Mouse (Mus musculus) cerebellum, adult 11 months (tissue): Measurements from ENCODE around the gene Scgb2b18.
"Not testable (repeated sequence)": the region's sequence is repeated elsewhere in the genome, so short reads cannot be mapped to it uniquely, and the experiment has no call there.

Experiments used
- DNase-seq: peaks from one replicate; pipeline ENCODE4 v3.0.0; 2022

Gene Scgb2b18

DNA sequence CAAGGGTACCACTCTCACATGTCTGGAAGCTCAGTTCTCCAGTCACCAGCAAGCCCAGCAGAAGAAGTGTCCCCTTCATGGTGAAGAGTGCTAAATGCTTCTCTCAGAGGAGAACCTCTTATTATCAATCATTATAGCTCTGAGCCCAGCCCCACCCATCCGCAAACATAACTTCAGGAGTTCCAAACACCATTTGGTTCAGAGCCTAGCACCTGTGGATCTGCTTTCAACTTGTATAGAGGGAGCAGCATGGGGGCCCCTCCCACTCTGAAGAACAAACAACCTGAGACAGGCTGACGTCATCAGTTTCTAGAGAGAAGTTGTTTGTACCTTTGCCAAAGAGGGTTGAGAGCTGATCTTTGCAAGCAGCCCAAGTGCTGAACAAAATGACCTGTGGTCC is at the start of gene Scgb2b18:
Gene Scgb2b18 (minus strand): TSS at position 101 of the 400 bp plus-strand sequence.
- not testable (repeated sequence) for DNase-seq

DNA sequence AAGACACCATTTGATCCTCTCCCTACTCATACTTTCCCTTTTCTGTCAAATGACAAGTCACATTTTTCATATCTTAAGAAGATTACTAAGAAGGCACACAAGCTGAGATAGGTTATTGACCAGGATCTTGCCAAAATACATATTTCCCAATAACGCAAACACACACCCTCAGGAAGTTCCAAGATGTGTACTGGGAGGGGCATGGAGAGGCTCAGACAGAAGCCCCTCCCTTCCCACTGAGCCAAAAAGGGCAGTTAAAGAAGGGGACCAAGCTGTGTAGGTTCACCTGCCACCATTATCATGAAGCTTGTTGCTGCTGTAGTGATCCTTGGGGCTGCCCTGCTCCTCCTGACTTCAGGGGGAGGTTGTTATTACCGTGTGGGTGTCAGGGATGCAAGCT is 11.6 kb upstream of the Scgb2b18 start, which contains the start of gene Scgb1b18:
Gene Scgb1b18 (plus strand): TSS at position 301 of the 400 bp plus-strand sequence.
- not testable (repeated sequence) for DNase-seq
